Mouse (Mus musculus): Measurements from ENCODE around the gene Runx1.
A peak's percentile ranks its signal among the peaks of the same experiment; 100 is the strongest.

The Runx1 gene

GRCm38 (mm10) chr16:92615234-92615799 is 210.6 kb downstream of the Runx1 start:
- no peak for DNase-seq (ENCODE audit: low read depth, low spot score)

- no peak for DNase-seq (ENCODE audit: low read depth, low spot score)
Observed at GRCm38 (mm10) chr16:92612546-92612945, 213.4 kb downstream of the Runx1 start.

- DNase-seq (ENCODE audit: low read depth, low spot score), result peak; percentile 85
Observed at GRCm38 (mm10) chr16:92611641-92612149, 214.3 kb downstream of the Runx1 start.

- no peak for DNase-seq (ENCODE audit: low read depth, low spot score)
Observed at GRCm38 (mm10) chr16:92610464-92610863, 215.5 kb downstream of the Runx1 start.

GRCm38 (mm10) chr16:92609717-92610077 is 216.3 kb downstream of the Runx1 start:
- DNase-seq (ENCODE audit: low read depth, low spot score), result peak; percentile 54

GRCm38 (mm10) chr16:92609006-92609716 is 216.8 kb downstream of the Runx1 start:
- peak; percentile 43 for DNase-seq (ENCODE audit: low read depth, low spot score)

GRCm38 (mm10) chr16:92608180-92608960 is 217.6 kb downstream of the Runx1 start:
- DNase-seq (ENCODE audit: low read depth, low spot score), result no peak

GRCm38 (mm10) chr16:92606491-92606965 is 219.4 kb downstream of the Runx1 start:
- DNase-seq (ENCODE audit: low read depth, low spot score), result no peak

- no peak for DNase-seq (ENCODE audit: low read depth, low spot score)
Observed at GRCm38 (mm10) chr16:92605606-92606490, 220.1 kb downstream of the Runx1 start.

- no peak for DNase-seq (ENCODE audit: low read depth, low spot score)
Observed at GRCm38 (mm10) chr16:92602504-92602903, 223.4 kb downstream of the Runx1 start.

- DNase-seq (ENCODE audit: low read depth, low spot score), result no peak
Observed at GRCm38 (mm10) chr16:92601270-92601826, 224.6 kb downstream of the Runx1 start.

- no peak for DNase-seq (ENCODE audit: low read depth, low spot score)
Observed at GRCm38 (mm10) chr16:92599451-92599850, 226.5 kb downstream of the Runx1 start.

- DNase-seq (ENCODE audit: low read depth, low spot score), result no peak
Observed at GRCm38 (mm10) chr16:92597655-92598054, 228.3 kb downstream of the Runx1 start.

- DNase-seq (ENCODE audit: low read depth, low spot score), result no peak
Observed at GRCm38 (mm10) chr16:92592207-92592606, 233.7 kb downstream of the Runx1 start.

- DNase-seq (ENCODE audit: low read depth, low spot score), result no peak
Observed at GRCm38 (mm10) chr16:92591783-92592182, 234.2 kb downstream of the Runx1 start.

GRCm38 (mm10) chr16:92587836-92588235 is 238.1 kb downstream of the Runx1 start:
- DNase-seq (ENCODE audit: low read depth, low spot score), result no peak

- no peak for DNase-seq (ENCODE audit: low read depth, low spot score)
Observed at GRCm38 (mm10) chr16:92581767-92582166, 244.2 kb downstream of the Runx1 start.

GRCm38 (mm10) chr16:92580981-92581380 is 245.0 kb downstream of the Runx1 start:
- DNase-seq (ENCODE audit: low read depth, low spot score), result no peak

- no peak for DNase-seq (ENCODE audit: low read depth, low spot score)
Observed at GRCm38 (mm10) chr16:92578915-92579653, 246.9 kb downstream of the Runx1 start.

GRCm38 (mm10) chr16:92577381-92577780 is 248.6 kb downstream of the Runx1 start:
- DNase-seq (ENCODE audit: low read depth, low spot score), result no peak

All from skeletal muscle tissue, adult 2 months (tissue).